Mouse (Mus musculus) bone marrow macrophage, adult 2 months (primary cell): ENCODE measurements around the gene Chst3.

ENCODE experiments used
- CTCF ChIP-seq: IDR thresholded peaks from 2 replicates; pipeline ENCODE4 v1.5.1; 2012; ENCODE audit warnings: low read depth, mild to moderate bottlenecking, low read length, moderate library complexity
- POLR2A ChIP-seq: IDR thresholded peaks from 2 replicates; pipeline ENCODE4 v1.6.1; 2012; ENCODE audit warnings: mild to moderate bottlenecking, low read depth, low read length, borderline replicate concordance

DNA sequence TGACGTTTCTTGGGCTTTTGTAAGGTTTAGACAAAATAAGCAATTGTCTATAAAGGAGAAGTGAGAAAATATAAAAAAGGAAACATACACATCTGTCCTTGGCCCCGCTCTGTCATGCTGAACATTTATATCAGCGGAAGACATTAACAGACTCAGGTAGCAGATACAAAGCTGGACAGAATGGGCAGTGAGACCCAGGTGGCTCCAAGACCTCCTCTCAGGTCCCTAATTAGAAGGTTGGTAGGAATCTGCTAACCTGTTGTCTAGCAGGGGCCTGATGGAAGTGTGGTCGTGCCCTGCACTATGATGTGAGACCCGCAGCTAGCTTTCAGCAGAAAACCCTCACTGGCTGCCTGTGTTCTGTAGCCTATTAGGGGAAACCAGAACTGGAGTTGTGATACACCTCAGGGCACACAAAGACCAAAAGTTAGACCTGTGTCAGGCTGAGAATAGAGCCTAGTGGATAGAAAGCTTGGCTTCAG, 1.0 kb upstream of the Chst3 start:
- no peak for TF ChIP-seq CTCF
- TF ChIP-seq POLR2A, result no peak
